Mouse (Mus musculus) neural tube, embryonic 15.5 days (tissue): ENCODE measurements around the gene Cd6. TPM values are rescaled to one million over a fixed set of nuclear protein-coding genes. Genes with fewer than 3 reads are reported as not detected.

ENCODE experiments used
- ATAC-seq: fragments of 200-750 bp; cut with Nextera tagmentation; 2 replicates; pipeline ENCODE4 v1.8.0; 2017; ENCODE audit warnings: mild to moderate bottlenecking, moderate TSS enrichment, moderate library complexity; ENCODE audit not compliant: low FRiP score
- H3K27ac ChIP-seq: fragments of 300-500 bp; sonication (generic); replicated peaks from 2 replicates; pipeline ENCODE4 v1.5.1; 2015; ENCODE audit warnings: mild to moderate bottlenecking, inconsistent platforms
- H3K27me3 ChIP-seq: fragments of 300-500 bp; sonication (generic); replicated peaks from 2 replicates; pipeline ENCODE4 v1.6.1; 2015; ENCODE audit warnings: inconsistent platforms
- H3K36me3 ChIP-seq: fragments of 300-500 bp; sonication (generic); 2 replicates; pipeline ENCODE4 v1.6.1; 2015; ENCODE audit warnings: inconsistent platforms
- H3K4me1 ChIP-seq: fragments of 300-500 bp; sonication (generic); 2 replicates; pipeline ENCODE4 v1.6.1; 2015; ENCODE audit warnings: inconsistent platforms
- H3K4me2 ChIP-seq: fragments of 300-500 bp; sonication (generic); 2 replicates; pipeline ENCODE4 v1.6.1; 2015; ENCODE audit warnings: inconsistent platforms, mild to moderate bottlenecking, moderate library complexity
- H3K4me3 ChIP-seq: fragments of 300-500 bp; sonication (generic); replicated peaks from 2 replicates; pipeline ENCODE4 v1.5.1; 2015; ENCODE audit warnings: mild to moderate bottlenecking, inconsistent platforms
- H3K9ac ChIP-seq: fragments of 300-500 bp; sonication (generic); replicated peaks from 2 replicates; pipeline ENCODE4 v1.6.1; 2015; ENCODE audit warnings: mild to moderate bottlenecking, inconsistent platforms
- H3K9me3 ChIP-seq: fragments of 300-500 bp; sonication (generic); replicated peaks from 2 replicates; pipeline ENCODE4 v1.6.1; 2016; ENCODE audit warnings: inconsistent platforms
- WGBS: fragments of 180-500 bp; shearing (Covaris S2); methylation state at CpG from one replicate; pipeline ENCODE4 v1.1.7; 2015; ENCODE audit warnings: mixed read lengths; 5-methylcytosine and 5-hydroxymethylcytosine counted together
- polyA plus RNA-seq: library from polyadenylated mRNA; unstranded; fragments of >200 nt; fragmentation: Nextera tagmentation; extraction: Ambion mirVana; gene quantifications from 2 replicates; pipeline ENCODE4 v1.2.1, GENCODE M21; 2015

The Cd6 gene
- polyA plus RNA-seq, 1 experiment from 2014 or later = not detected

DNA sequence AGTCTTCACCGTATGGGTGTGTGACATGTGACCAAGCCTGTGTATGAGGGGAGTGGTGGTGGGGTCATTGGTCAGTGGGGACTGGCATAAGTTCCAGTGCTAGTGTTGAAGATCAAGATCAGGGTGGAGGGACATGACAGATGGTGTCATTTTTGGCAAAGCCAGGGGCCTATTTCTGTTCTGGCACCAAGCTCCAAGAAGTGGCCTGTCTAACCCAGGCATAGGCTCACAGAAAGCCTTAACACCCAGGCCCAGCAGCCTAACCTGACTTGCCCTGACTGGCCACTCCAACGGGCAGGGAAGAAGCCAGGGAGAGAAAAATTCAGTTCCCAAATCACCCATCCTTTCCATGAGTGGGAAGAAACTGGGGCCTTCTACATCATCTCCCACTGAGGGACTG, 72.3 kb downstream of the Cd6 start:
- no peaks in the 10 kb centered on the region for H3K9me3 ChIP-seq
- H3K27ac ChIP-seq = no peak overlapping the region
- H3K36me3 ChIP-seq = no peaks in the 10 kb centered on the region
- H3K4me1 ChIP-seq = peaks cover 11% of the 10 kb centered on the region
- no peak overlapping the region for H3K4me3 ChIP-seq
- no peak overlapping the region for H3K4me2 ChIP-seq
- 95% methylated on average over 2 of the region's 2 CpGs for WGBS
- H3K27me3 ChIP-seq = no peaks in the 10 kb centered on the region
- ATAC-seq = no peak
- H3K9ac ChIP-seq = no peak overlapping the region

GRCm38 (mm10) chr19:10757125-10757524, 72.7 kb downstream of the Cd6 start:
- Histone ChIP-seq H3K36me3 (no peaks in the 10 kb centered on the region), H3K9ac (no peak overlapping the region), H3K27me3 (no peaks in the 10 kb centered on the region), H3K9me3 (no peaks in the 10 kb centered on the region), H3K4me2 (no peak overlapping the region), H3K4me3 (no peak overlapping the region), H3K4me1 (peaks cover 11% of the 10 kb centered on the region), H3K27ac (no peak overlapping the region)
- ATAC-seq = no peak

DNA sequence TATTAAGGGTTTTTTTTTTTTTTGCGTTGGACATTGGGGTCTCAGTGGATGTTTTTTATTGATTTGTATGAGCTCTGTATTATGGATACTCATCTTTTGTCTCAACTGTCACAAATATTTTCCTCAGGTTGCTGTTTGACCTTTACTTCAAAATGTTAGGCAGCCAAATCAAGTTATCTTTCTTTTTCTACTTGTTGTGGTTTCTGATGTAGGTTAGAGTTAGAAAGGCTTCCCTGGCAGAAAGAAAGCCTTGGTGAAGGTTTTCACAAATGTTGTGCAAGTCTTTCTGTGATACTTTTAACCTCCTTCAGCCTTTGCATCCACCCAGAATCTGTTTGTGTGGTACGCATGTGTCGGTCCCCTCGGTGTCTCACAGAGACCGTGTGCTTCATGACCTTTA, 77.2 kb downstream of the Cd6 start:
- Histone ChIP-seq H3K4me3 (no peak overlapping the region), H3K9me3 (no peaks in the 10 kb centered on the region), H3K9ac (no peak overlapping the region), H3K36me3 (no peaks in the 10 kb centered on the region), H3K4me2 (no peak overlapping the region), H3K27ac (no peak overlapping the region), H3K4me1 (no peaks in the 10 kb centered on the region), H3K27me3 (no peaks in the 10 kb centered on the region)
- ATAC-seq = no peak
- WGBS = 91% methylated on average over 5 of the region's 5 CpGs

- H3K27me3 ChIP-seq = no peaks in the 10 kb centered on the region
Measured at GRCm38 (mm10) chr19:10752106-10752505, 77.8 kb downstream of the Cd6 start.

DNA sequence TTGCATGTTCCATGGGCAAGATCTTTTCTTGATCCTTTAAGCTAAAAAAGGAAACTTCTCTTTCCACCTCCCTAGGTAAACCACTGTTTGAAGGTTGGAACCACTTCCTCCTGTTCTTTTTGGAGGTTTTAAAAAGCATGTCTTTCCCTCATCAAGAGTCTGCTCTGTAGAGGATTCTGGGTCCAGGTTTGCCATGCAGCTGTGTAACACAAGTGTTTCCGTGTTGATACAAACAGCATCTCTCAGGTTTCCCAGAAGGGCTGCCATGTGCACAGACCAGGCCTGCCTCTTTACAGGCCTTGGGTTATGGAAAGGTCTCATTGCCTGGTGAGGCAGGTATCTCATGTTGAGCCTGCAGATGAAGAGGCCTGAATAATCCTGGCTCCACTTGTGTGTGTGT, 78.3 kb downstream of the Cd6 start:
- no peak overlapping the region for H3K4me3 ChIP-seq
- no peaks in the 10 kb centered on the region for H3K4me1 ChIP-seq
- no peak for ATAC-seq
- no peaks in the 10 kb centered on the region for H3K27me3 ChIP-seq
- no peak overlapping the region for H3K4me2 ChIP-seq
- H3K27ac ChIP-seq = no peak overlapping the region
- WGBS = 93% methylated on average over 1 of the region's 1 CpGs
- no peaks in the 10 kb centered on the region for H3K9me3 ChIP-seq
- H3K36me3 ChIP-seq = no peaks in the 10 kb centered on the region
- no peak overlapping the region for H3K9ac ChIP-seq

More at GRCm38 (mm10) chr19:10752106-10752505, 77.8 kb downstream of the Cd6 start:
- H3K9ac ChIP-seq = no peak overlapping the region
- ATAC-seq = no peak
- no peaks in the 10 kb centered on the region for H3K9me3 ChIP-seq
- H3K27ac ChIP-seq = no peak overlapping the region
- WGBS = 89% methylated on average over 6 of the region's 6 CpGs
- no peak overlapping the region for H3K4me2 ChIP-seq
- H3K4me1 ChIP-seq = no peaks in the 10 kb centered on the region
- no peak overlapping the region for H3K4me3 ChIP-seq
- no peaks in the 10 kb centered on the region for H3K36me3 ChIP-seq

DNA sequence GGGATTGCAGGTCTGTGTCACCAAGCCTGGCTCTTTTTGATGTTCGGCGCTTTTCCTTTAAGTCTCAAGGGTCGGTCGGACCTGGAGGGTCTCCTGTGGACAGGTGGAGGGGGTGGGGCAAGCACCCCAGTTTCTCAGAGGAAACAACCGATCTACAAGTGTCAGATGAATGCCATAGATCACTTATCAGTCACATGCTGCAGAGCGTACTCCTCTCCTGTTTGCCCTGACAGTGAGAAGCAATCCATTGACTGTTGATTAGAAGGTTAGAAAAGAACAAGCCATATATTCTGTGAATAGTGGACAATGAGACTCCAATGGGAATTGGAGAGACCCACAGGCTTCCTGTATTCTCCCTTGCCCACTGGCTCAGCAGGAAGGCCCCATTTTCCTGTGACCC, 79.7 kb downstream of the Cd6 start:
- WGBS = 83% methylated on average over 6 of the region's 6 CpGs
- no peaks in the 10 kb centered on the region for H3K36me3 ChIP-seq
- no peak for ATAC-seq

DNA sequence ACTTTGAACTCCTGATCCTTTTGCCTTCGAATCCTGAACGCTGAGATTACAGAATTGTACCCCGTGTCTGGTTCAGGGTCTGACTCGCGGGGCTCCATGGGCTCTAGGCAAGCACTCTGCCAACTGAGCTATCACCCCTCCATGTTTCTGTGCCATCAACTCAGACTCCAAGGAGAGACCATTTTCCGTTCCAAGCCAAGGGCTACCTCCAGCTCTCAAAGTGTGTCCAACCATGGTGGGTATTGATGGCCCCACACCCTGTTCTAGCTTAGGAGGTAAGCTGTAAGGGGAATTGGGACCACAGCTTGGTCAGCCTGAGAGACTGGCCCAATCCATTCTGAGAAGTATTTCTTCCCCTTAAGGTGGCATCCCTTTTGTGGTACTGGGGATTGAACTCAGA, 80.6 kb downstream of the Cd6 start:
- Histone ChIP-seq H3K4me1 (no peaks in the 10 kb centered on the region), H3K9ac (no peak overlapping the region), H3K4me3 (no peak overlapping the region), H3K36me3 (no peaks in the 10 kb centered on the region), H3K4me2 (no peak overlapping the region), H3K27ac (no peak overlapping the region), H3K9me3 (no peaks in the 10 kb centered on the region), H3K27me3 (no peaks in the 10 kb centered on the region)
- ATAC-seq = no peak
- WGBS = 92% methylated on average over 6 of the region's 6 CpGs

More for the DNA sequence above, 79.7 kb downstream of the Cd6 start:
- no peak overlapping the region for H3K27ac ChIP-seq
- no peaks in the 10 kb centered on the region for H3K9me3 ChIP-seq
- no peak overlapping the region for H3K4me3 ChIP-seq
- no peaks in the 10 kb centered on the region for H3K27me3 ChIP-seq
- no peaks in the 10 kb centered on the region for H3K4me1 ChIP-seq
- no peak overlapping the region for H3K9ac ChIP-seq
- H3K4me2 ChIP-seq = no peak overlapping the region

DNA sequence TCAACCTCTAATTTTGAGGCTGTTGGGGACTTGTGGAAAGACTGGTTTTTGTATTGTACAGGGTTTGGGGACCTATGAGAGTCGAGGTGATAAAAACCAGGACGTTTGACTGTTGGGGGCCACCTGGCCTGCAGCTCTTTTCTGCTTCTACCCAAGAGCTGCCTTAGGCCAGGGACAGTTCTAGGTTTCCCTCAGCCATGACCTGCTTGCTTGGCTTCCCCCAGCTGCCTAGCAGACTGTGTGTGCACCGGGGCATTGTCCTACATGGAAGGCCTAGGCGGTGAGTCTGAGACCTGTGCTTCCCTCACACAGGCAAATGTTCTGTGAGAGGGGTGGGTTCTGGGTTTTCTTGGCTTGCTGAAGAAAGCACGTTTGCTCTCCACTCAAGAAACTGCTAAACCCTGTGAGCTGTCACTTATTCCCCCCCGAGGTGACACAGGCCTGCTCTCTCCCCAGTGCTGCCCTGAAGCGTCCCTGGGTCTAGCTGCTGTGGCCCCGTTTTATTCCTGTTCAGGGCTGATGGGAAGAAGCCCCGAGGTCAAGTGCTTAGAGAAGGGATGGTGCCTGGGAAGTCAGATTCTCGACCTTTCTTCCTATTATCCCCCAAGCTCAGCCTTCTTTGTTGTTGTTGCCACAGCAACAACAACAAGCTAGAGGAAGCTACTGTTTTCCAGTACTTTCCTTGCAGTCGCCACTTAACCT, 81.3 kb downstream of the Cd6 start:
- no peak overlapping the region for H3K4me3 ChIP-seq
- no peak for ATAC-seq
- H3K27me3 ChIP-seq = no peaks in the 10 kb centered on the region
- H3K4me2 ChIP-seq = no peak overlapping the region
- H3K36me3 ChIP-seq = no peaks in the 10 kb centered on the region
- 55% methylated on average over 11 of the region's 11 CpGs for WGBS
- no peaks in the 10 kb centered on the region for H3K9me3 ChIP-seq
- H3K9ac ChIP-seq = no peak overlapping the region
- no peak overlapping the region for H3K27ac ChIP-seq
- H3K4me1 ChIP-seq = no peaks in the 10 kb centered on the region

DNA sequence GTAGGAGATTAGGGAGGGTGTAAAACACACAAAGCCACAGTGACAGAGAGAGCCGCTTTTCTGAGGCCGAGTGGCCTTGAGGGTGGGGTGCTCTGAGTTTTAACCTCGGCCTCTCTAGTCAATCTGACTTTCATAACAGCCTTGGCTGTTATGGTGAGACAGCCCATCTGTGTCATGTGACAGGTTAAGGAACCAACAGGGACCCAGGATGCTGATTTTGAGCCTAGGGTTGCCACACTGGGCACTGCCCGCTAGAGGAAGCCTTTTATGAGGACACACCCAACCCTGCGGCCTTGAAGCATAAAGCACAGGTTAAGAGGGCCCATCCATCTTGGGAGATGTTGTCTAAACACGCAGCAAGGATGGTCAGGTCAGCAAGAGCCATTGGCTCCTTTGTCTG, 82.1 kb downstream of the Cd6 start:
- no peak for ATAC-seq
- Histone ChIP-seq H3K27ac (no peak overlapping the region), H3K27me3 (no peaks in the 10 kb centered on the region), H3K36me3 (no peaks in the 10 kb centered on the region), H3K4me3 (no peak overlapping the region), H3K4me2 (no peak overlapping the region), H3K4me1 (no peaks in the 10 kb centered on the region), H3K9ac (no peak overlapping the region), H3K9me3 (no peaks in the 10 kb centered on the region)
- 86% methylated on average over 6 of the region's 6 CpGs for WGBS

- no peaks in the 10 kb centered on the region for H3K9me3 ChIP-seq
- H3K9ac ChIP-seq = no peak overlapping the region
- no peak for ATAC-seq
- H3K4me3 ChIP-seq = no peak overlapping the region
- H3K27me3 ChIP-seq = no peaks in the 10 kb centered on the region
- no peaks in the 10 kb centered on the region for H3K36me3 ChIP-seq
- no peak overlapping the region for H3K27ac ChIP-seq
- no peak overlapping the region for H3K4me2 ChIP-seq
- no peaks in the 10 kb centered on the region for H3K4me1 ChIP-seq
- 87% methylated on average over 7 of the region's 7 CpGs for WGBS
Measured at GRCm38 (mm10) chr19:10747182-10747581, 82.7 kb downstream of the Cd6 start.

DNA sequence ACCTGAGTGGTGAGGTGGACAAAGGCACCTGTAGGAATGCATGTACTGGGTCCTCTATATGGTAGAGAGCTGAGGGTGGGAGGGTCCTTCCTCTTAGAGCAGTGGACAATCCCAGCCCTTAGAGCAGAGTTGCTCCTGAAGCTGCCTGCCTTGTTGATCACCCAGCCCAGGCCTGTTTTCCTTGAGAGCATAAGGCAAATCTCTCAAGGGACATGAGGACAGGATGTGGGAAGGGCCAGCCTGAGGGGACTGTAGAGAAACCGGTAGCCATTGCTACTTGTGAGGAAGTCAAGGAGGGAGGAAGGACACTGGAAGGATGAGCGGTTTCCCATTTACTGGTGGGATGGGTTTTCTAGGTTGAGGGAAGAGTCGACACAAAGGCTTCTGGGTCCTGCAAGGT, 87.3 kb downstream of the Cd6 start:
- Histone ChIP-seq H3K27ac (no peak overlapping the region), H3K9ac (no peak overlapping the region), H3K4me2 (no peak overlapping the region), H3K36me3 (no peaks in the 10 kb centered on the region), H3K4me1 (no peaks in the 10 kb centered on the region), H3K4me3 (no peak overlapping the region), H3K27me3 (no peaks in the 10 kb centered on the region), H3K9me3 (no peaks in the 10 kb centered on the region)
- WGBS = 88% methylated on average over 3 of the region's 3 CpGs
- ATAC-seq = no peak

DNA sequence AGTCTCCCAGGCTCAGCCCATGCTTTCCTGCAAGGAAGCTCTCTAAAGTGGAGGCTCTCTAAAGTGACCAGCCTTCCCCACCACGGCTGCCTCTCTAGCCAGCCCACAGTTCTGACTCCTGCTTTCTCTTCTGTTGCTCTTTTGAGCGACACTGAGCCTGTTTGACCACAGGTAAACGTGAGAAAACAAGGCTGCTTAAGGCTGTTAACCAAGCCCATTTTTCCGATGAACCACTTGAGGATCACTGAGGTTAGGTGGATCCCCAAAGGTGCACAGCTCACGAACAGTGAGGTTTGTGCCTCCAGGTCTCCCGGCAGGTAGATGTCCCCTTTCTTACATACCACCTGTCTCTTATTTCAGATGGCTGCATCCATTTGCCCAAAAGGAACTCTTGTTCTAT, 87.7 kb downstream of the Cd6 start:
- Histone ChIP-seq H3K4me2 (no peak overlapping the region), H3K9ac (no peak overlapping the region), H3K27ac (no peak overlapping the region), H3K36me3 (no peaks in the 10 kb centered on the region), H3K4me1 (no peaks in the 10 kb centered on the region), H3K4me3 (no peak overlapping the region), H3K9me3 (no peaks in the 10 kb centered on the region), H3K27me3 (no peaks in the 10 kb centered on the region)
- WGBS = 90% methylated on average over 6 of the region's 6 CpGs
- ATAC-seq = no peak
